Mouse (Mus musculus) layer of hippocampus, adult 6 months (tissue): ENCODE data around the gene Olfr201. TPM values are rescaled to one million over a fixed set of nuclear protein-coding genes. Genes with fewer than 3 reads are reported as not detected.

Source experiments
- long read RNA-seq, 2 experiments: library from polyadenylated mRNA; unstranded; transcript quantifications; one replicate each; pipeline ENCODE4 v2.0.0; 2019 to 2020
- polyA plus RNA-seq: library from polyadenylated mRNA; unstranded; fragments of <200 nt; fragmentation: Nextera tagmentation; gene quantifications from 2 replicates; pipeline ENCODE4 v1.2.3, GENCODE M21; 2021

The Olfr201 gene
- not detected in 2 replicates for polyA plus RNA-seq
- long read RNA-seq, experiment 1 = 0 reads
- long read RNA-seq, experiment 2 = 0 reads

DNA sequence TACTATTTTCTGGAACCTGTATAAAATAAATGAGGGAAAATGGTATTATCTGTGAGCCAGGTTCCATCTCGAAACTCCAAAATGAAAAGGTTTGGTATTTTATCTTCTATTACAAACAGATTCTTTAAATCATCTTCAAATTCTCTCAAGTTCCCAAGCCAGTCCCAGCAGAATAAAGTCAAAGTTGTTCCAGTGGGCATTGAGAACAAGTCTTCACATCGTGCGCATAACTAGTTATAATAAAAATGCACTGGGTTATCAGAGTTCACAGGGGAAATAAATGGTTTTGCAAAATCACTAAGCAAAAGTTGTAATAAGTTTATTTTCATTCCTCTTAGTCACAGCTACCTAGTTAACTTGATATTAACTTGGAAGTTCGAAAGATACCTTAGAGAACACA, at the start of gene Olfr201:
TSS of gene Olfr201 (minus strand) at position 101 of the 400 bp plus-strand sequence.

DNA sequence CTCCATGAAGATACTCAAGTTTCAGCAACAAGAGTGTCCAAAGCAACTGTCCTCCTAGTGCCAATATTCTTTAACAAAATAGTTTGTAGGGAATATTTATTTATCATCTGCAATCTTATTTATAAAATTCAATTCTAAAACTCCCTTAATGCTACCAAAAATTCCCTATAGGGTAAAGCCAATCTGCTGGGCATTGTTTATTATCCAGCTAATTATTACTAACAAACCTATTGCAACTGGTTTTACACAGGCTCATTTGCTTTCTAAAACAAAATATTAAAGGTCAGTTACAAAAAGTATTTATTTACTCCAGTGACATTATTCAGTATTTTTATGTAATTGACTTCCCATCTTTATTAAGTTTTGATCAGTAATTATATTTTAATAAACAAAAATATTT, 45.7 kb upstream of the Olfr201 start, which contains the start of gene Olfr204:
TSS of gene Olfr204 (minus strand) at position 101 of the 400 bp plus-strand sequence.

DNA sequence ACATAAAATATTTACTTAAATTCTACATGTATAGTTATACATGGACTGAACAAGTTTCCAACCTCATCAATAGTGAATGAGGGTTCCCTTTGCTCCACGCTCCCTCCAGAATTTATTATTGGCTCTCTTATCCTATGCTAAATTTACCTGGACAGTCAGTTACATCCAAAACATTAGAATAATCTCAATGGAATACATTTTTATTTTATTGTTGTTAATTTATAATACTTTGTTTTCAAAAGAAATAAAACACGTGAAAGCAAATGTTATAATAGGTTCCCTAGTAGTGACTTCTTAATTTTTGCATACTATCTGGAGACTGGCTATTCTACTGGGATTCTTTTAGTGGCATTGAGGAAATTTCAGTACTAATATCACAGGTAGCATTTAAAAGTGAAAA, 26.1 kb upstream of the Olfr201 start, which contains the start of gene Olfr203:
TSS of gene Olfr203 (plus strand) at position 301 of the 400 bp plus-strand sequence.

DNA sequence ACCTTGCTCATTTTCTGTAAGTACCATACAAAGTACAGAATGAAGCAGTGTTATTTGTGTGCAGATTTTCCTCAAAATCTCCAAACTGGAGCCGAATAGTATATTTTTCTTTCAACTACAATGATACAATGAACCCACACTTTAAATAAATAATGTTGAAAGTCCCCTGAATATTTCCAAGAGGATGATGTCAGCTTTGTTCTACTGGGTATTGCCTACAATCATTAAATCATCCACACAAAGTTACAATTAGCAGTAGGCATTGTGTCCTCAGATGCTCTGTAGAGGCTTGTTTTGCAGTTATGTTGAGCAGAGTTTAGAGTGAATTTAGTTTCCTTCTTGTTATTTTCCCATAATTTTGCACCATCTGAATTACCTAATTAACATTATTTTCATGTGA, 14.3 kb upstream of the Olfr201 start, which contains the start of gene Olfr202:
TSS of gene Olfr202 (minus strand) at position 101 of the 400 bp plus-strand sequence.

DNA sequence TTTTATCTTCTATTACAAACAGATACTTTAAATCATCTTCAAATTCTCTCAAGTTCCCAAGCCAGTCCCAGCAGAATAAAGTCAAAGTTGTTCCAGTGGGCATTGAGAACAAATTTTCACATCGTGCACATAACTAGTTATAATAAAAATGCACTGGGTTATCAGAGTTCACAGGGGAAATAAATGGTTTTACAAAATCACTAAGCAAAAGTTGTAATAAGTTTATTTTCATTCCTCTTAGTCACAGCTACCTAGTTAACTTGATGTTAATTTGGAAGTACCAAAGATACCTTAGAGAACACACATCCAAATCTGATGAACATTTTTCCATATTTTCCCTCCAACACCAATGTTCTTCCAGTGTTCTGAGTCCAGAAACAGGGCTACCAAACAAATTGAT, 52.8 kb downstream of the Olfr201 start, which contains the start of gene Olfr199:
TSS of gene Olfr199 (minus strand) at position 101 of the 400 bp plus-strand sequence.

Other genes starting within 250 kb of the Olfr201 start
- not detected in 2 replicates for gene Olfr186, start 242.3 kb downstream of the Olfr201 start, polyA plus RNA-seq
- gene Olfr187, start 232.9 kb downstream of the Olfr201 start, polyA plus RNA-seq = not detected in 2 replicates
- not detected in 2 replicates for gene Olfr190, start 194.6 kb downstream of the Olfr201 start, polyA plus RNA-seq
- not detected in 2 replicates for gene Olfr191, start 182.8 kb downstream of the Olfr201 start, polyA plus RNA-seq
- gene Olfr193, start 160.8 kb downstream of the Olfr201 start, polyA plus RNA-seq = not detected in 2 replicates
- not detected in 2 replicates for gene Olfr194, start 151.6 kb downstream of the Olfr201 start, polyA plus RNA-seq
- gene Olfr195, start 125.6 kb downstream of the Olfr201 start, polyA plus RNA-seq = not detected in 2 replicates
- gene Olfr196, start 102.2 kb downstream of the Olfr201 start, polyA plus RNA-seq = not detected in 2 replicates
- gene Olfr198, start 69.1 kb downstream of the Olfr201 start, polyA plus RNA-seq = not detected in 2 replicates
- gene Olfr199, start 52.9 kb downstream of the Olfr201 start, polyA plus RNA-seq = not detected in 2 replicates
- gene Olfr202, start 14.2 kb upstream of the Olfr201 start, polyA plus RNA-seq = not detected in 2 replicates
- gene Olfr203, start 26.2 kb upstream of the Olfr201 start, polyA plus RNA-seq = not detected in 2 replicates
- not detected in 2 replicates for gene Olfr204, start 45.6 kb upstream of the Olfr201 start, polyA plus RNA-seq
- gene Olfr205, start 58.5 kb upstream of the Olfr201 start, polyA plus RNA-seq = not detected in 2 replicates
- gene Olfr206, start 76.6 kb upstream of the Olfr201 start, polyA plus RNA-seq = not detected in 2 replicates
- not detected in 2 replicates for gene Olfr209, start 91.4 kb upstream of the Olfr201 start, polyA plus RNA-seq
- not detected in 2 replicates for gene Gabrr3, start 134.7 kb upstream of the Olfr201 start, polyA plus RNA-seq
- gene Riox2, start 199.1 kb upstream of the Olfr201 start, polyA plus RNA-seq = 12.9 and 14.8 TPM in 2 replicates